Mouse (Mus musculus): Measurements from ENCODE around the gene Bicdl1. TPM values are rescaled to one million over a fixed set of nuclear protein-coding genes. Genes with fewer than 3 reads are reported as not detected.

Gene Bicdl1
- total and polyA plus RNA-seq, 3 experiments: 4.6 to 10.4 (median 6.1) TPM

DNA sequence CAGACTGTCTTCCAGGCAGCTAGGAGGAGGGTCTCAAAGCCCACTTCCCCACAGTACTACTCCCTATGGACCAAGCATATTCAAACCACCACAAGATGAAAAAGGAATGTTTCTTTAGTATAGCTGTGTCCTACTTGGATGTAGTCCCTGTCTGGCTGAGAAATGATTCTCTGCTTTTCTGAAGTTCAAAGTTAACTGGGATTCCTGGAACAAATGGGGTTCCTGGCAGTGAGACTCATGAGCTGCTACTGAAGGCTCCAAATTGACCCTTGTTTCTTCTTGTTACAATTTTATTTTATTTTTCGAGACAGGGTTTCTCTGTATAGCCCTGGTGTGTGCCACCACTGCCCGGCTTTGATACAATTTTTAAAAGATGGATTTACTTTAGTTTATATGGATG is 32.6 kb upstream of the Bicdl1 start:
- no peak overlapping the region for H3K9ac ChIP-seq (ENCODE audit: low read depth, low read length)
- DNase-seq: no peak
- intact Hi-C loops (cut with DNase I): no loop called here
- no peak overlapping the region for H3K4me3 ChIP-seq
- no peaks in the 10 kb centered on the region for H3K36me3 ChIP-seq (ENCODE audit: control insufficient read depth, insufficient read depth, low read length)
- no peaks in the 10 kb centered on the region for H3K4me1 ChIP-seq (ENCODE audit: control insufficient read depth, insufficient read depth, low read length)
- WGBS: 68% methylated on average over 2 of the region's 2 CpGs
- no peak for TF ChIP-seq EP300 (IDR thresholded peaks at IDR 0.05; ENCODE audit: insufficient read depth, low read depth, low read length)
- TF ChIP-seq CTCF (IDR thresholded peaks at IDR 0.05): no peak
- no peak for TF ChIP-seq POLR2A (IDR thresholded peaks at IDR 0.05; ENCODE audit: insufficient read depth, low read depth, low read length)
- no peaks in the 10 kb centered on the region for H3K27me3 ChIP-seq (ENCODE audit: control insufficient read depth, insufficient read depth, low read length)
- no peaks in the 10 kb centered on the region for H3K79me2 ChIP-seq (replicated peaks; ENCODE audit: control insufficient read depth, insufficient read depth, low read length)
- no peak overlapping the region for H3K27ac ChIP-seq

DNA sequence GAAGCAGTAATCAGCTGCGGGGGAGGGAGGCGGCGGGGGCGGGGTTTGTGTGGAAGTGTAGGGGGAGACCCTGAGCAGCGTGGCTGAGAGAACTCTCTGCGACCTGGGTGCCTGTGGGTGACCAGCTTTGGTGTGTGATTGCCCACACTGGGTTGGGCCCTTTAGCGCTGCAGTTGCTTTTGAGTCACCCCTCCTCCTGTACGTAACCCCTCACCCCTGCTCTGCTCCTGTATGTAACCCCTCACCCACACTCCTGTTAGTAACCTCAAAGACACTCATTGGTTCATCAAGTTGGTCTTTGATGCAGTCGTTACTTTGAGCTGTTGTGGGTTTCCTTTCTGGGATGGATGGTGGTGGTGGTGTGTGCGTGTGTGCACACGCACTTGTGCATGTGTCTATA is 29.5 kb upstream of the Bicdl1 start:
- H3K27me3 ChIP-seq (ENCODE audit: control insufficient read depth, insufficient read depth, low read length): no peaks in the 10 kb centered on the region
- no peak overlapping the region for H3K4me3 ChIP-seq
- no peaks in the 10 kb centered on the region for H3K4me1 ChIP-seq (ENCODE audit: control insufficient read depth, insufficient read depth, low read length)
- H3K27ac ChIP-seq: no peak overlapping the region
- intact Hi-C loops (cut with DNase I): no loop called here
- no peaks in the 10 kb centered on the region for H3K36me3 ChIP-seq (ENCODE audit: control insufficient read depth, insufficient read depth, low read length)
- WGBS: 48% methylated on average over 11 of the region's 11 CpGs
- no peak overlapping the region for H3K9ac ChIP-seq (ENCODE audit: low read depth, low read length)
- no peaks in the 10 kb centered on the region for H3K79me2 ChIP-seq (replicated peaks; ENCODE audit: control insufficient read depth, insufficient read depth, low read length)
- TF ChIP-seq CTCF (IDR thresholded peaks at IDR 0.05) (no peak), EP300 (IDR thresholded peaks at IDR 0.05; ENCODE audit: insufficient read depth, low read depth, low read length) (no peak), POLR2A (IDR thresholded peaks at IDR 0.05; ENCODE audit: insufficient read depth, low read depth, low read length) (no peak)
- DNase-seq: no peak

DNA sequence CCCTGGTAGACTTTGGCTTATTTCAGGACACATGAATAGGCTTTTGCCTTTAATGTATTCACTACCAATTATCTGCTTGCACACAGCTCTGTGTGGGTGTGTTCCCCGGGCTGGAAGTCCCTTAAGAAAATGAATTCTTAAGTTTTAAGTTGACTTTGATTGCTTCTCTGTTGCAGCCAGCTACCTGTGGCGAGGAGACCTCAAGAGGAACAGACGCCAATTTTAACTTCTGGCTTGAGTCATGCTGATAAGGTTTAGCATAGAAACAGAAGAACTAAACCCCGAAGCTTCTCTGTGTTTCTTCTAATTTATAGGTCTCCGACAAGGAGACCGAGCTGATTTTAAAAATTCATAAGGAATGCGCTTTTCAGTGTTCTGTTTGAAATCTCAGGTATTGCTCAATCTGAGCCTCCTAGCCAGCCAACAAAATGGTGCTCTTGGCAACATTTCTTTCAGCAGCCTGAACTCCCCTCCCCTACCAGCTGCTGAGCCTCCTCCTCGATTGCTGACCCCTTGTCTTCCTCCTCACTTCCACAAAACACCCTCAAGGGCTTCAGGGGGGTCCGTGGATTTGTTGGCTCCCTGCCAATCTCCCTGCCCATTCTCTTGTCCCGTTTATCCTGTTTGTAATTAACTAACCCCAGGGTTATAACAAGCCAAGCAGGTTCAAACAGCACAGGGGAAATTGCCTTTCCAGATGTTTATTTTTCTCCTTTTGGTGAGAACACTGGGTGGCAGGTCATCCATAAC is 27.2 kb upstream of the Bicdl1 start:
- Histone ChIP-seq H3K4me1 (ENCODE audit: control insufficient read depth, insufficient read depth, low read length) (no peaks in the 10 kb centered on the region), H3K27me3 (ENCODE audit: control insufficient read depth, insufficient read depth, low read length) (no peaks in the 10 kb centered on the region), H3K27ac (no peak overlapping the region), H3K9ac (ENCODE audit: low read depth, low read length) (no peak overlapping the region), H3K4me3 (no peak overlapping the region), H3K36me3 (ENCODE audit: control insufficient read depth, insufficient read depth, low read length) (no peaks in the 10 kb centered on the region), H3K79me2 (replicated peaks; ENCODE audit: control insufficient read depth, insufficient read depth, low read length) (no peaks in the 10 kb centered on the region)
- TF ChIP-seq CTCF (IDR thresholded peaks at IDR 0.05) (no peak), POLR2A (IDR thresholded peaks at IDR 0.05; ENCODE audit: insufficient read depth, low read depth, low read length) (no peak), EP300 (IDR thresholded peaks at IDR 0.05; ENCODE audit: insufficient read depth, low read depth, low read length) (no peak)
- no peak for DNase-seq
- WGBS: 35% methylated on average over 10 of the region's 10 CpGs
- intact Hi-C loops (cut with DNase I): no loop called here

DNA sequence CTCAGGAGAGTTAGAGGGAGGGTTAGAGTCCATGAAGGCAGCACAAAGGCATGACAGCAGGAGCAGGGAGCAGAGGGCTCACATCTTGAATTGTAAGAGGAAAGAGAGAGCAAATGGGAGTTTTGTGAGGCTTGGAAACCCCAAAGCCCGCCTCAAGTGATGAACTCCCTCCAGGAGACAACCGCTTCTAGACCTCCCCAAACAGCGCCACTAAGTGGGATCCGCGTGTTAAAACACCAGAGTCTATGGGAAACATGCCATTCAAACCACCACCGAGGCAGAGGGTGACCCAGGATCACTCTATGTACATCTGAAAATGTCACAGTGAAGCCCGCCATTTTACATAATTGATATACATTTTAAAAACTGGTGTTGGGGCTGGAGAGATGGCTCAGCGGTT is 26.1 kb upstream of the Bicdl1 start:
- TF ChIP-seq POLR2A (IDR thresholded peaks at IDR 0.05; ENCODE audit: insufficient read depth, low read depth, low read length): no peak
- no peak for TF ChIP-seq CTCF (IDR thresholded peaks at IDR 0.05)
- Histone ChIP-seq H3K27ac (no peak overlapping the region), H3K4me1 (ENCODE audit: control insufficient read depth, insufficient read depth, low read length) (no peaks in the 10 kb centered on the region), H3K36me3 (ENCODE audit: control insufficient read depth, insufficient read depth, low read length) (no peaks in the 10 kb centered on the region), H3K4me3 (no peak overlapping the region), H3K79me2 (replicated peaks; ENCODE audit: control insufficient read depth, insufficient read depth, low read length) (no peaks in the 10 kb centered on the region), H3K9ac (ENCODE audit: low read depth, low read length) (no peak overlapping the region), H3K27me3 (ENCODE audit: control insufficient read depth, insufficient read depth, low read length) (no peaks in the 10 kb centered on the region)
- DNase-seq: no peak
- intact Hi-C loops (cut with DNase I): no loop called here
- 76% methylated on average over 8 of the region's 8 CpGs for WGBS

DNA sequence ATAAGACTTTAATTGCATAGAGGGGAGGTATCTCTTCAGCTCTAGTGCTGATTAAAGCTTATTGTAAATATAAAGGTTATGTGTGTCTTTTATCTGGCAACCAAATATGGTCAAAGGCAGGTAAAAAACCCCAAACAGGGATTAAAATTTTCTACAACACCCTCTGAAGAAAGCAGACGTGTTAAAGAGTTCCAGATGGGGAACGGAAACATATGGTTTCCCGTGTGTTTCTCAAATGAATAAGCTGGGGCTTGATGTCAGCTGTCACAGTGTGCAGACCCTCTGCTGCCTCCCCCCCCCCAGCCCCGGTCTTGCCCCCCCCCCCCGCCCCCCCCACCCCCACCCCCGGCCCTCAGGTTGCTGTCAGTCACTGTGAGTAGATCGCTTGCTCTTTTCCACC is 24.1 kb upstream of the Bicdl1 start:
- TF ChIP-seq POLR2A (IDR thresholded peaks at IDR 0.05; ENCODE audit: insufficient read depth, low read depth, low read length): no peak
- TF ChIP-seq CTCF (IDR thresholded peaks at IDR 0.05): no peak
- no peak for TF ChIP-seq EP300 (IDR thresholded peaks at IDR 0.05; ENCODE audit: insufficient read depth, low read depth, low read length)

DNA sequence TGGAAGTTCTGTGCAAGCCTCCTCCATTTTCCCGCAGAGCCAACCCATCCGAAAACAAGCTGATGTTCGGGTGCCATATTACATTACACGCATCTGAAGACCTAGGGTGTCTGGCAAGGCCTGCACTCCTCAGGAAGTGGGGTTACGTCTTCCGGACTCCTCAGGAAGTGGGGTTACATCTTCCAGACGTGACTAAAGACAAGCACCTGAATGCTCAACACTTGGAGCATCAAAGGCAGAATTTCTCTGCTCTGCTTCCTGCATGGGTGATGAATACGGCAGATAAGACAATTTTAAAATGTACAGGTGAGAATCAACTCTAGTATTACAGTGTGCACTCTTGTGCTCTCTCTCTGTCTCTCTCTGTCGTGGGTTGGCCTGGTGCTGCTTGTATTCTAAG is 23.4 kb upstream of the Bicdl1 start:
- 73% methylated on average over 9 of the region's 9 CpGs for WGBS
- no peaks in the 10 kb centered on the region for H3K27me3 ChIP-seq (ENCODE audit: control insufficient read depth, insufficient read depth, low read length)
- H3K27ac ChIP-seq: no peak overlapping the region
- intact Hi-C loops (cut with DNase I): no loop called here
- no peaks in the 10 kb centered on the region for H3K4me1 ChIP-seq (ENCODE audit: control insufficient read depth, insufficient read depth, low read length)
- no peak for DNase-seq
- no peaks in the 10 kb centered on the region for H3K79me2 ChIP-seq (replicated peaks; ENCODE audit: control insufficient read depth, insufficient read depth, low read length)
- no peak overlapping the region for H3K9ac ChIP-seq (ENCODE audit: low read depth, low read length)
- H3K36me3 ChIP-seq (ENCODE audit: control insufficient read depth, insufficient read depth, low read length): no peaks in the 10 kb centered on the region
- H3K4me3 ChIP-seq: no peak overlapping the region
- TF ChIP-seq POLR2A (IDR thresholded peaks at IDR 0.05; ENCODE audit: insufficient read depth, low read depth, low read length) (no peak), CTCF (IDR thresholded peaks at IDR 0.05) (no peak), EP300 (IDR thresholded peaks at IDR 0.05; ENCODE audit: insufficient read depth, low read depth, low read length) (no peak)

More for the DNA sequence above, 24.1 kb upstream of the Bicdl1 start:
- H3K4me3 ChIP-seq: no peak overlapping the region
- H3K36me3 ChIP-seq (ENCODE audit: control insufficient read depth, insufficient read depth, low read length): no peaks in the 10 kb centered on the region
- H3K4me1 ChIP-seq (ENCODE audit: control insufficient read depth, insufficient read depth, low read length): no peaks in the 10 kb centered on the region
- H3K9ac ChIP-seq (ENCODE audit: low read depth, low read length): no peak overlapping the region
- WGBS: 48% methylated on average over 6 of the region's 7 CpGs
- H3K27me3 ChIP-seq (ENCODE audit: control insufficient read depth, insufficient read depth, low read length): no peaks in the 10 kb centered on the region
- intact Hi-C loops (cut with DNase I): no loop called here
- DNase-seq: no peak
- H3K27ac ChIP-seq: no peak overlapping the region
- no peaks in the 10 kb centered on the region for H3K79me2 ChIP-seq (replicated peaks; ENCODE audit: control insufficient read depth, insufficient read depth, low read length)
